Mouse (Mus musculus) embryonic fibroblast, embryonic 13.5 days (primary cell): ENCODE results near the gene Cpvl. TPM values are rescaled to one million over a fixed set of nuclear protein-coding genes. Genes with fewer than 3 reads are reported as not detected.

Experiments used
- H3K27ac ChIP-seq: 2 replicates; pipeline ENCODE4 v1.5.1; 2012; ENCODE audit warnings: low read length, control low read depth, inconsistent platforms; ENCODE audit not compliant: insufficient read depth
- H3K4me1 ChIP-seq: 2 replicates; pipeline ENCODE4 v1.6.1; 2011; ENCODE audit warnings: low read length; ENCODE audit not compliant: control insufficient read depth, insufficient read depth
- H3K4me3 ChIP-seq: 2 replicates; pipeline ENCODE4 v1.5.1; 2011; ENCODE audit warnings: mild to moderate bottlenecking, control low read depth, low read length; ENCODE audit not compliant: insufficient read depth
- CTCF ChIP-seq: IDR thresholded peaks from 2 replicates; pipeline ENCODE4 v1.5.1; 2011; ENCODE audit warnings: mild to moderate bottlenecking, control low read depth, low read length, moderate library complexity, borderline replicate concordance; ENCODE audit not compliant: insufficient read depth
- POLR2A ChIP-seq: IDR thresholded peaks from 2 replicates; pipeline ENCODE4 v1.6.1; 2011; ENCODE audit warnings: low read depth, mild to moderate bottlenecking, control low read depth, low read length, moderate library complexity
- polyA plus RNA-seq: library from polyadenylated mRNA; stranded (reverse); fragments of >200 nt; gene quantifications from 2 replicates; pipeline ENCODE4 v1.2.4, GENCODE M21; 2011; ENCODE audit warnings: low read depth; ENCODE audit not compliant: missing spikeins, insufficient read length

The Cpvl gene
- polyA plus RNA-seq: not detected in 2 replicates

GRCm38 (mm10) chr6:53978571-53978970 is at the start of gene Cpvl:
Cpvl (minus strand) TSS chr6:53978671.
- Histone ChIP-seq H3K27ac (no peak within 1 kb of the TSS), H3K4me3 (no peak within 1 kb of the TSS), H3K4me1 (no peaks in the 10 kb centered on the region)
- TF ChIP-seq POLR2A (no peak), CTCF (no peak)

DNA sequence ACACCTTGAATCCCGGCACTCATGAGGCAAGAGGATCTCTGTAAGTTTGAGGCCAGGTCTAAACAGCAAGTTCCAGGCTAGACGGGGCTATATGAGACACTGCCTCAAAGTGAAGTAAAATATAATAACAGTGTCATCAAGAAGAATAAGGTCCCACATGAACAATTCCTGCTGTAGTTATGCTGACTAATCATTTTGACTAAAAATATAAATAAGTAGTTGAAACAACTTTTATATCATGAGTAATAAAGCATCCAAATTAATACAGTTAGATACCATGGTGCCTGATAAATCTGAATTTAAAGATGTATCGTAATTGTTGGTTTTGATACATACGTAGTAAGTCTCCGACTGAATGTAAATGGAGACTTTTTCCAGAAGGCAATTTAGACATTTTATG is 45.4 kb upstream of the Cpvl start:
- H3K4me1 ChIP-seq: no peaks in the 10 kb centered on the region
- no peak for TF ChIP-seq POLR2A
- TF ChIP-seq CTCF: no peak
- no peak overlapping the region for H3K4me3 ChIP-seq
- no peak overlapping the region for H3K27ac ChIP-seq

DNA sequence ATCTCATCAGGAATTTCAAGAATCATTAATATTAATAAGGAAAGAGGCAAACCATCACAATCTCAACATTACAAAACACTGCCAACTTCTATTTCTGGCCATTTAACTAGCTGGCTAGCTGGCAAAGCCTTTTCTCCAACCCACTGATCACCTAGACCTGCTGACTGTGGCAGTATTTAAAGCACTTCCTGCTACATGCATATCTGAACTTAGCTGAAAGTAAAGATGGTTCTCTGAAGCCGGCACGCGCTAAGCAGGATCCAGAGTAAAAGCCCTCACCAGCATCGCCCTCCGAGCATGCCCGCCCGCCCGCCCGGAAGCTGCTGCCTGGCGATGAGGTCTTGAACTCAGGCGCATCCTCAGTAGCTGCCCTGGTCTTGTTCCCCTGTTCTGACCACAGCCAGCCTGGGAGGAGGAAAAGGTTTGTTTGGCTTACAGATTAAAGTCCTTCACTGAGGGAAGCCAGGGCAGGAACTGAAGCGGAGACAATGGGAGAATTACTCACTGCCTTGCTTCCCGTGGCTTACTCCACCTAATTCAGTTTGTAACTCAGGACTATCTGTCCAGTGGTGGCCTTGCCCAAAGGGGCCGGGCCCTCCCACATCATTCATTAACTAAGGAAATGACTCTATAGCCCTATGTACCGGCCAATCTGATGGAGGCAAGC is 42.8 kb upstream of the Cpvl start:
- no peak overlapping the region for H3K4me3 ChIP-seq
- TF ChIP-seq CTCF: no peak
- no peak for TF ChIP-seq POLR2A
- no peaks in the 10 kb centered on the region for H3K4me1 ChIP-seq
- no peak overlapping the region for H3K27ac ChIP-seq

GRCm38 (mm10) chr6:54018861-54019260 is 40.4 kb upstream of the Cpvl start:
- no peaks in the 10 kb centered on the region for H3K4me1 ChIP-seq
- TF ChIP-seq POLR2A (no peak), CTCF (no peak)

GRCm38 (mm10) chr6:54018038-54018437 is 39.6 kb upstream of the Cpvl start:
- TF ChIP-seq POLR2A (no peak), CTCF (no peak)
- H3K4me1 ChIP-seq: no peaks in the 10 kb centered on the region

More at GRCm38 (mm10) chr6:54018861-54019260, 40.4 kb upstream of the Cpvl start:
- Histone ChIP-seq H3K27ac (no peak overlapping the region), H3K4me3 (no peak overlapping the region)

DNA sequence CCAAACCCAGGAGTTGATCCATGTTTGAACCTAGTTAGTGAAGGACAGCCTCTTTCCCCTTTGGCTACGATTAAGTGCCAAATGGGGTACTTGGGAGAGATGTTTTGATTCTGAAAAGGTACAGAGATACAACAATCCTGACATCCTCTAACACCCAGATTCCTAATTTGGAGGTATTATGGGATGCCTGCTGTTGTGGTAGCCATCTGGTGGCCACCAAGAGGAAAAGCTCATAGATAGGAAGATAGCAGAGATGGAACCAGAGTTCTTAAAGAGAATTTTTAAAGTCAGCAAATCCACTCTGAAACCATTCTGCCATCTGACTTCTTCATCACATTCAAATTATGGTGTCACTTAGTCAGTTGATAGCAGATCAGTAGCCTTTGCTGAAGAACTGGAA is 33.7 kb upstream of the Cpvl start:
- TF ChIP-seq CTCF (no peak), POLR2A (no peak)
- Histone ChIP-seq H3K4me1 (no peaks in the 10 kb centered on the region), H3K27ac (no peak overlapping the region), H3K4me3 (no peak overlapping the region)

More at GRCm38 (mm10) chr6:54018038-54018437, 39.6 kb upstream of the Cpvl start:
- H3K4me3 ChIP-seq: no peak overlapping the region
- H3K27ac ChIP-seq: no peak overlapping the region

- no peaks in the 10 kb centered on the region for H3K4me1 ChIP-seq
- H3K4me3 ChIP-seq: no peak overlapping the region
- no peak for TF ChIP-seq POLR2A
- no peak for TF ChIP-seq CTCF
- H3K27ac ChIP-seq: no peak overlapping the region
Measured at GRCm38 (mm10) chr6:54010362-54010761, 31.9 kb upstream of the Cpvl start.

DNA sequence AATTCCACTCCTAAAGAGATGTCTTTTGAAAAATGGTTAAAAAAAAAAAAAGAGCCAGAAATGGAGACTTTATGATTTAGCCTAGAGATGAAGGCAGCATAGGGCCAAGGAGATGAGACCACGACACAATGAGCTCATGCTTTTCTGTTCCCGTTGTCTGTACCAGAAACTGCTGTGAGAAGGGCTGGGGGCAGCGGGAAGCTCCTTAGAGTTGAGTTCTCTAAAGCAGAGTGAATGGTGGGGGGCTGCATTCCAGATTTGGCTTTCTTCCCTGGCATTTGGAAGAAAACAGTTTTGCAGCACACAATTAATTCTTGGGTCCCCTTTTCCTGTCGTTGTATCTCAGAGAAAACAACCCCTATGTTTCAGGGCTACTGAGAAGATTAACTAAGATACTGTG is 30.8 kb upstream of the Cpvl start:
- TF ChIP-seq POLR2A (no peak), CTCF (no peak)
- Histone ChIP-seq H3K27ac (no peak overlapping the region), H3K4me1 (no peaks in the 10 kb centered on the region), H3K4me3 (no peak overlapping the region)

DNA sequence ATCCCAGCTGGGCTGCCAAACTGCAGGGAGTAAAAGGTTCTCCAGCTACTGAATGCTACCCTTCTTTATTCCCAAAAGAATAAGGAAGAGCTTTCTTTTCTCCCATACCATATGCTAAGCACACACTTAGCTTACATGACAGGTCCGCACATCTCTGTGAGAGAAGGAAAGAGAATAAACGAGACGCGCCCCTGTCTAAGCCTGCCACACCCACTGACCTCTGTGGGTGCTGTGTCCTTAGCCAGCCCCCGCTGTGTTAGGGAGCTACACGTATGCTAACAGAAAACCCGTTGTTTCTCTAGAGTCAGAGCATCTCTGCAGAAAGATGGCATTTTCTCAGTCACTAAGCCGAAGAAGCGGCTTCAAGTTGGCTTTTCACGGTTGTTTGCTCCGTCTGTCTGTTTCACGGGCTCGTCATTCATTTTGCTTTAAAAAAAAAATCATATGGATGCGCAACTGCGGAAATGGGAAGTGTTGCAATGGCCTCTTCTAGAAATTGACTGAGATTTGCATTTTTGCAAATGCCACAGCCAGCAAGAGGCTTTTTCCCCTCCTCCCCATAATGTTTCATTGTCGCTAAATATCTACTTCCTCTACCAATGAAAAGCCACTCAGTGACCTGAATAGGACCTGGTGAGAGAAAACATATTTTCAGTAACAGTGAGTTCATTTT is 30.1 kb upstream of the Cpvl start:
- TF ChIP-seq POLR2A: no peak
- no peak for TF ChIP-seq CTCF
- H3K4me3 ChIP-seq: no peak overlapping the region
- H3K27ac ChIP-seq: no peak overlapping the region
- H3K4me1 ChIP-seq: no peaks in the 10 kb centered on the region

DNA sequence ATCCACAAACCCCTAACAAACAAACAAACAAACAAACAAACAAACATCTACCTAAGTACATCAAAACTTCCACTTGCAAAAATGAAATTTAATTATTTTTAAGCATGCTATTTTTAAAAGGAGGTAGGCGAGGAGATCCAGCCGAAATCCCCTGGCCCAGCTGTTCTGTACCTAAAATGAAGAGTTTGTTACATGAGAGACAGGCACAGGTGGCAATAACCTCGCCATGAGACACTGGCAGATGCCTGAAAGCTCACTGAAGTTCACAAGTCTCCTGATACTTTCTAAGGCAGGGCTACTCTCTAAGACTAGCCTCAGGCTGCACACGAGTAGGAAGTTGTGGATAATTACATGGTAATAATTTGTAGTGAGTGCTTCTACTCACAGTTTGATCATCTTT is 26.8 kb upstream of the Cpvl start:
- no peak for TF ChIP-seq POLR2A
- no peak for TF ChIP-seq CTCF

More for the DNA sequence above, 26.8 kb upstream of the Cpvl start:
- Histone ChIP-seq H3K27ac (no peak overlapping the region), H3K4me3 (no peak overlapping the region), H3K4me1 (no peaks in the 10 kb centered on the region)
